Mouse (Mus musculus) midbrain, postnatal 0 days (tissue): Measurements from ENCODE around the gene Fbxl20. TPM values are rescaled to one million over a fixed set of nuclear protein-coding genes. Genes with fewer than 3 reads are reported as not detected.

ENCODE experiments used
- ATAC-seq: fragments of 200-750 bp; cut with Nextera tagmentation; 2 replicates; pipeline ENCODE4 v1.8.0; 2017; ENCODE audit warnings: moderate number of reproducible peaks, mild to moderate bottlenecking, moderate TSS enrichment, moderate library complexity; ENCODE audit not compliant: low FRiP score
- DNase-seq: peaks from one replicate; pipeline ENCODE4 v3.0.0-alpha.2; 2015; ENCODE audit warnings: low spot score
- H3K27ac ChIP-seq: fragments of 300-500 bp; sonication (generic); 2 replicates; pipeline ENCODE4 v1.5.1; 2014; ENCODE audit warnings: low read depth, mild to moderate bottlenecking, low read length, mixed read lengths
- H3K27me3 ChIP-seq: fragments of 300-500 bp; sonication (generic); 2 replicates; pipeline ENCODE4 v1.6.1; 2014; ENCODE audit warnings: low read length, control low read depth, mixed read lengths; ENCODE audit not compliant: insufficient read depth
- H3K36me3 ChIP-seq: fragments of 300-500 bp; sonication (generic); 2 replicates; pipeline ENCODE4 v1.6.1; 2014; ENCODE audit warnings: low read length, control low read depth, mixed read lengths; ENCODE audit not compliant: insufficient read depth
- H3K4me1 ChIP-seq: fragments of 300-500 bp; sonication (generic); 2 replicates; pipeline ENCODE4 v1.6.1; 2014; ENCODE audit warnings: mild to moderate bottlenecking, control low read depth, antibody characterized with exemption, low read length, mixed read lengths; ENCODE audit not compliant: insufficient read depth
- H3K4me2 ChIP-seq: fragments of 300-500 bp; sonication (generic); 2 replicates; pipeline ENCODE4 v1.6.1; 2014; ENCODE audit warnings: low read depth, mild to moderate bottlenecking, low read length, mixed read lengths; ENCODE audit not compliant: poor library complexity, severe bottlenecking
- H3K4me3 ChIP-seq: fragments of 300-500 bp; sonication (generic); 2 replicates; pipeline ENCODE4 v1.5.1; 2014; ENCODE audit warnings: low read depth, mild to moderate bottlenecking, low read length, moderate library complexity
- H3K9ac ChIP-seq: fragments of 300-500 bp; sonication (generic); replicated peaks from 2 replicates; pipeline ENCODE4 v1.6.1; 2014; ENCODE audit warnings: mild to moderate bottlenecking, low read length, moderate library complexity, mixed read lengths; ENCODE audit not compliant: poor library complexity, severe bottlenecking
- H3K9me3 ChIP-seq: fragments of 300-500 bp; sonication (generic); 2 replicates; pipeline ENCODE4 v1.6.1; 2016; ENCODE audit warnings: low read length, control low read depth
- CTCF ChIP-seq: IDR thresholded peaks from 2 replicates; pipeline ENCODE4 v1.5.1; 2016; ENCODE audit warnings: antibody characterized with exemption, mild to moderate bottlenecking
- WGBS: fragments of 180-500 bp; shearing (Covaris S2); extraction: QIAGEN DNeasy Blood & Tissue Kit; methylation state at CpG from one replicate; pipeline ENCODE4 v1.1.7; 2014; 5-methylcytosine and 5-hydroxymethylcytosine counted together
- polyA plus RNA-seq: library from polyadenylated mRNA; unstranded; fragments of >200 nt; fragmentation: Nextera tagmentation; extraction: Ambion mirVana; gene quantifications from 2 replicates; pipeline ENCODE4 v1.2.1, GENCODE M21; 2015
- total RNA-seq: library from RNA; depleted of rRNA; stranded (reverse); fragments of >200 nt; gene quantifications from 2 replicates; pipeline ENCODE4 v1.2.3, GENCODE M21; 2014

Gene Fbxl20
- total and polyA plus RNA-seq, 2 experiments from 2014 or later, result 16.3 to 24.0 TPM

- no peaks in the 10 kb centered on the region for H3K36me3 ChIP-seq
- 71% methylated on average over 5 of the region's 5 CpGs for WGBS
- H3K4me1 ChIP-seq, result no peaks in the 10 kb centered on the region
- no peaks in the 10 kb centered on the region for H3K9me3 ChIP-seq
- no peak overlapping the region for H3K9ac ChIP-seq
- no peaks in the 10 kb centered on the region for H3K27me3 ChIP-seq
- no peak overlapping the region for H3K4me2 ChIP-seq
- TF ChIP-seq CTCF, result no peak
- DNase-seq, result no peak
- no peak for ATAC-seq
- no peak overlapping the region for H3K27ac ChIP-seq
- H3K4me3 ChIP-seq, result no peak overlapping the region
Measured at GRCm38 (mm10) chr11:98044074-98044473, 106.1 kb downstream of the Fbxl20 start.

GRCm38 (mm10) chr11:98042741-98043140, 107.5 kb downstream of the Fbxl20 start:
- Histone ChIP-seq H3K4me1 (no peaks in the 10 kb centered on the region), H3K27me3 (no peaks in the 10 kb centered on the region), H3K9me3 (no peaks in the 10 kb centered on the region), H3K36me3 (no peaks in the 10 kb centered on the region), H3K4me2 (no peak overlapping the region), H3K9ac (no peak overlapping the region), H3K27ac (no peak overlapping the region), H3K4me3 (no peak overlapping the region)
- no peak for ATAC-seq
- 83% methylated on average over 6 of the region's 6 CpGs for WGBS
- no peak for TF ChIP-seq CTCF
- no peak for DNase-seq

GRCm38 (mm10) chr11:98040975-98041374, 109.2 kb downstream of the Fbxl20 start:
- Histone ChIP-seq H3K4me2 (no peak overlapping the region), H3K9me3 (no peaks in the 10 kb centered on the region), H3K27me3 (no peaks in the 10 kb centered on the region), H3K27ac (no peak overlapping the region), H3K4me1 (0 out of 2 replicates have a peak, but pooled peaks cover 4% of the 10 kb centered on the region), H3K36me3 (no peaks in the 10 kb centered on the region), H3K4me3 (no peak overlapping the region), H3K9ac (no peak overlapping the region)
- no peak for DNase-seq
- WGBS, result 71% methylated on average over 8 of the region's 8 CpGs
- TF ChIP-seq CTCF, result no peak
- ATAC-seq, result no peak

- H3K9me3 ChIP-seq, result no peaks in the 10 kb centered on the region
- no peak overlapping the region for H3K4me3 ChIP-seq
- H3K27ac ChIP-seq, result no peak overlapping the region
- no peak overlapping the region for H3K4me2 ChIP-seq
- peaks cover 10% of the 10 kb centered on the region; the same call in 1 of the 2 replicates for H3K4me1 ChIP-seq
- WGBS, result 63% methylated on average over 14 of the region's 14 CpGs
- no peaks in the 10 kb centered on the region for H3K36me3 ChIP-seq
- no peak overlapping the region for H3K9ac ChIP-seq
- no peak for TF ChIP-seq CTCF
- no peaks in the 10 kb centered on the region for H3K27me3 ChIP-seq
- no peak for DNase-seq
- no peak for ATAC-seq
Measured at GRCm38 (mm10) chr11:98037871-98038270, 112.3 kb downstream of the Fbxl20 start.

- Histone ChIP-seq H3K4me1 (peaks cover 10% of the 10 kb centered on the region; the same call in 1 of the 2 replicates), H3K27me3 (no peaks in the 10 kb centered on the region), H3K9me3 (no peaks in the 10 kb centered on the region), H3K4me3 (peak overlapping the region; percentile 39), H3K36me3 (peaks cover 4% of the 10 kb centered on the region; the same call in 1 of the 2 replicates), H3K9ac (peak overlapping the region; percentile 56), H3K4me2 (peak overlapping the region; percentile 77), H3K27ac (0 out of 2 replicates have a peak overlapping the region, but pooled peaks have one; percentile 26)
- peak; percentile 30; the same call in 1 of the 2 replicates for TF ChIP-seq CTCF
- DNase-seq (peak; percentile 69), ATAC-seq (peak; percentile 74)
- 1% methylated on average over 27 of the region's 27 CpGs for WGBS
Measured at GRCm38 (mm10) chr11:98035977-98036377, 114.2 kb downstream of the Fbxl20 start.

GRCm38 (mm10) chr11:98034840-98035239, 115.4 kb downstream of the Fbxl20 start:
- H3K9ac ChIP-seq, result no peak overlapping the region
- peaks cover 10% of the 10 kb centered on the region; the same call in 1 of the 2 replicates for H3K4me1 ChIP-seq
- H3K4me3 ChIP-seq, result no peak overlapping the region
- H3K36me3 ChIP-seq, result peaks cover 12% of the 10 kb centered on the region; the same call in 1 of the 2 replicates
- WGBS, result 27% methylated on average over 4 of the region's 4 CpGs
- DNase-seq, result peak; percentile 77
- TF ChIP-seq CTCF, result no peak
- no peak overlapping the region for H3K27ac ChIP-seq
- ATAC-seq, result no peak; the same call in 1 of the 2 replicates
- H3K27me3 ChIP-seq, result no peaks in the 10 kb centered on the region
- H3K4me2 ChIP-seq, result no peak overlapping the region
- no peaks in the 10 kb centered on the region for H3K9me3 ChIP-seq
